Mouse (Mus musculus) heart, embryonic 16.5 days (tissue): ENCODE data around the gene Cir1. TPM values are rescaled to one million over a fixed set of nuclear protein-coding genes. Genes with fewer than 3 reads are reported as not detected.

Source experiments
- ATAC-seq: fragments of 200-750 bp; cut with Nextera tagmentation; replicated peaks from 2 replicates; pipeline ENCODE4 v1.8.0; 2017; ENCODE audit warnings: moderate number of reproducible peaks; ENCODE audit not compliant: insufficient read depth, low FRiP score; ENCODE audit errors: extremely low read depth
- H3K27ac ChIP-seq: fragments of 300-500 bp; sonication (generic); 2 replicates; pipeline ENCODE4 v1.5.1; 2014; ENCODE audit warnings: mild to moderate bottlenecking, low read length, control low read depth, moderate library complexity
- H3K27me3 ChIP-seq: fragments of 300-500 bp; sonication (generic); 2 replicates; pipeline ENCODE4 v1.6.1; 2014; ENCODE audit warnings: low read length, mixed read lengths; ENCODE audit not compliant: control insufficient read depth, insufficient read depth
- H3K36me3 ChIP-seq: fragments of 300-500 bp; sonication (generic); 2 replicates; pipeline ENCODE4 v1.6.1; 2014; ENCODE audit not compliant: control insufficient read depth, insufficient read depth
- H3K4me1 ChIP-seq: fragments of 300-500 bp; sonication (generic); 2 replicates; pipeline ENCODE4 v1.6.1; 2014; ENCODE audit warnings: low read length, mixed read lengths; ENCODE audit not compliant: control insufficient read depth, insufficient read depth
- H3K4me2 ChIP-seq: fragments of 300-500 bp; sonication (generic); 2 replicates; pipeline ENCODE4 v1.6.1; 2014; ENCODE audit warnings: low read depth, mild to moderate bottlenecking, control low read depth, low read length
- H3K4me3 ChIP-seq: fragments of 300-500 bp; sonication (generic); 2 replicates; pipeline ENCODE4 v1.5.1; 2014; ENCODE audit warnings: mild to moderate bottlenecking, control low read depth, low read length
- H3K9ac ChIP-seq: fragments of 300-500 bp; sonication (generic); 2 replicates; pipeline ENCODE4 v1.6.1; 2014; ENCODE audit warnings: low read length, control low read depth
- H3K9me3 ChIP-seq: fragments of 300-500 bp; sonication (generic); replicated peaks from 2 replicates; pipeline ENCODE4 v1.6.1; 2016; ENCODE audit warnings: low read length; ENCODE audit not compliant: control insufficient read depth
- WGBS: fragments of 180-500 bp; shearing (Covaris S2); extraction: QIAGEN DNeasy Blood & Tissue Kit; methylation state at CpG from one replicate; pipeline ENCODE4 v1.1.7; 2014; 5-methylcytosine and 5-hydroxymethylcytosine counted together
- polyA plus RNA-seq: library from polyadenylated mRNA; unstranded; fragments of >200 nt; fragmentation: Nextera tagmentation; extraction: Ambion mirVana; gene quantifications from 2 replicates; pipeline ENCODE4 v1.2.1, GENCODE M21; 2015

Gene Cir1
- polyA plus RNA-seq, 1 experiment from 2014 or later, result 13.3 TPM

DNA sequence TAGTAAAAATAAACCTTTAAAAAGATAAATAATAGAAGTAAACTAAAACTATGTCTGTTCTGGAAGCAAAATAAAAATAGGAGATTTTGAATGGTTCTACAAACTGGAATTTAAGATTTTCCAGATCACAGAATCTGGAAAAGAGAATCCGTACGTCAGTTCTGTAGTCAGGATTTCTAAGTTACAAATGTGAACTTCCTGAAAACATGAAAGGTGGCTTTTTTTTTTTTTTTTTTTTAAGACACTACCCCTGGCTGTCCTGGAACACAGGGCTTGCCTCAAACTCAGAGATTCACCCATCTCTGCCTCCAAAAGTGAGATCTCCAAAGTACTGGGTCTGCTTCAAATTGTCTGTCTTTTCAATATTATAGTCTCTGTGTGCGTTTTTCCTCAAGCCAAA lies 1.8 kb upstream of the Cir1 start:
- H3K27ac ChIP-seq, result no peak overlapping the region
- no peaks in the 10 kb centered on the region for H3K9me3 ChIP-seq
- peaks cover 12% of the 10 kb centered on the region for H3K4me1 ChIP-seq
- H3K36me3 ChIP-seq, result peaks cover 7% of the 10 kb centered on the region; the same call in 1 of the 2 replicates
- 91% methylated on average over 3 of the region's 3 CpGs for WGBS
- H3K4me2 ChIP-seq, result no peak overlapping the region
- no peaks in the 10 kb centered on the region for H3K27me3 ChIP-seq
- no peak for ATAC-seq
- H3K4me3 ChIP-seq, result no peak overlapping the region
- H3K9ac ChIP-seq, result no peak overlapping the region

GRCm38 (mm10) chr2:73313117-73313501 lies 608 bp upstream of the Cir1 start:
- peaks cover 15% of the 10 kb centered on the region for H3K36me3 ChIP-seq
- peak; percentile 64 for ATAC-seq
- peak overlapping the region; percentile 94 for H3K27ac ChIP-seq
- peak overlapping the region; percentile 72 for H3K4me2 ChIP-seq
- peak overlapping the region; percentile 85 for H3K9ac ChIP-seq
- peaks cover 12% of the 10 kb centered on the region for H3K4me1 ChIP-seq
- WGBS, result 16% methylated on average over 14 of the region's 14 CpGs
- H3K9me3 ChIP-seq, result no peaks in the 10 kb centered on the region
- peak overlapping the region; percentile 96 for H3K4me3 ChIP-seq
- no peaks in the 10 kb centered on the region for H3K27me3 ChIP-seq

GRCm38 (mm10) chr2:73306006-73306405 lies 6.5 kb downstream of the Cir1 start:
- ATAC-seq, result no peak
- Histone ChIP-seq H3K4me1 (peaks cover 1% of the 10 kb centered on the region; the same call in 1 of the 2 replicates), H3K4me2 (no peak overlapping the region), H3K4me3 (no peak overlapping the region), H3K36me3 (peaks cover 49% of the 10 kb centered on the region), H3K9me3 (no peaks in the 10 kb centered on the region), H3K27ac (no peak overlapping the region), H3K27me3 (no peaks in the 10 kb centered on the region), H3K9ac (no peak overlapping the region)
- 89% methylated on average over 7 of the region's 7 CpGs for WGBS

DNA sequence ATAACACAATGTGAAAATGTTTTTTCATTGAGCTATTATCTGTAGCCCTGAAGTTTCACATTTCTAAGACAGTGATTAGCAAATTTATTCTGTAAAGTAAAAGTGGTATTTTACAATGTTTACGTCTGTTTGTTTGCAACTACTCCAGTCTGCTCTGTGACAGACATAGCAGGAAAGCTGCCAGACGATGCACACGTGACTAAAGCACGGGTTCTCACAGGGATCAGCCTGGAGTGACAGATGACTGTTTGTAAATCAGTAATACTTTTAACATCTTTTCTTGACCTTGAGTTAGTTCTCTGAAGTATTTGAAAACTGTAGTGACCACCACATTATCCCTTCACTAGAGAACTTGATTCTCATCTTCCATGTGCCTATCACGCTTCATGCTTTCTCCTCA lies 8.0 kb downstream of the Cir1 start:
- peaks cover 47% of the 10 kb centered on the region for H3K36me3 ChIP-seq

GRCm38 (mm10) chr2:73302722-73303121 lies 9.8 kb downstream of the Cir1 start:
- Histone ChIP-seq H3K4me2 (no peak overlapping the region), H3K4me3 (no peak overlapping the region), H3K27ac (no peak overlapping the region), H3K9ac (no peak overlapping the region), H3K9me3 (no peaks in the 10 kb centered on the region), H3K36me3 (peaks cover 36% of the 10 kb centered on the region), H3K4me1 (no peaks in the 10 kb centered on the region), H3K27me3 (no peaks in the 10 kb centered on the region)
- WGBS, result 91% methylated on average over 9 of the region's 9 CpGs
- no peak for ATAC-seq

More for the DNA sequence above, 8.0 kb downstream of the Cir1 start:
- WGBS, result 87% methylated on average over 5 of the region's 5 CpGs
- no peak overlapping the region for H3K27ac ChIP-seq
- no peak overlapping the region for H3K4me3 ChIP-seq
- H3K4me2 ChIP-seq, result no peak overlapping the region
- H3K4me1 ChIP-seq, result no peaks in the 10 kb centered on the region
- H3K27me3 ChIP-seq, result no peaks in the 10 kb centered on the region
- no peaks in the 10 kb centered on the region for H3K9me3 ChIP-seq
- H3K9ac ChIP-seq, result no peak overlapping the region
- no peak for ATAC-seq

- ATAC-seq, result no peak
- H3K4me1 ChIP-seq, result no peaks in the 10 kb centered on the region
- H3K27me3 ChIP-seq, result no peaks in the 10 kb centered on the region
- peaks cover 30% of the 10 kb centered on the region for H3K36me3 ChIP-seq
- H3K9me3 ChIP-seq, result no peaks in the 10 kb centered on the region
- no peak overlapping the region for H3K27ac ChIP-seq
- no peak overlapping the region for H3K9ac ChIP-seq
- WGBS, result 56% methylated on average over 1 of the region's 1 CpGs
- no peak overlapping the region for H3K4me3 ChIP-seq
- no peak overlapping the region for H3K4me2 ChIP-seq
These were observed 10.5 kb downstream of the Cir1 start for GRCm38 (mm10) chr2:73301979-73302378.

DNA sequence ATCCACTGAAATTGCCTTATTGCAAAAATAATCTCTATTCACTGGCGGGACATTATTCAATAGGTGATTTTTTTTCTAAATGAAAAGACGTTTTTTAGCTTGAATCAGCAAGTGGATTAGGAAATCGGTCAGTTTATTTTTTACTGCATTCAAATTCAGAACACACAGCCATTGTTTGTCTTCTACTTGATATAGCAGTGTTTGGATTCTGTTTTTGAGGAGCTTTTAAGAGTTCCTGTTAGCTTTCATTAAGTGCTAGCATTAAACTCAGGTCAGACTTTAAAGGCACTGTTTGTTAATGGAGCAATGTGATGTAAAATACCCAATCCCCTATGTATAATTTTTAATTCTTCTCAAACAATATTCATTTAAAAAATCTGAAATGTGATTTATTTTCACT lies 13.7 kb downstream of the Cir1 start:
- no peak overlapping the region for H3K27ac ChIP-seq
- peaks cover 20% of the 10 kb centered on the region for H3K36me3 ChIP-seq
- H3K9me3 ChIP-seq, result no peaks in the 10 kb centered on the region
- H3K4me3 ChIP-seq, result no peak overlapping the region
- no peak overlapping the region for H3K4me2 ChIP-seq
- H3K4me1 ChIP-seq, result no peaks in the 10 kb centered on the region
- H3K27me3 ChIP-seq, result no peaks in the 10 kb centered on the region
- no peak overlapping the region for H3K9ac ChIP-seq
- ATAC-seq, result no peak
- WGBS, result 91% methylated on average over 3 of the region's 3 CpGs

- no peak overlapping the region for H3K4me3 ChIP-seq
- no peak for ATAC-seq
- H3K27ac ChIP-seq, result no peak overlapping the region
- H3K27me3 ChIP-seq, result no peaks in the 10 kb centered on the region
- no peak overlapping the region for H3K4me2 ChIP-seq
- no peak overlapping the region for H3K9ac ChIP-seq
- H3K4me1 ChIP-seq, result no peaks in the 10 kb centered on the region
- WGBS, result 80% methylated on average over 7 of the region's 7 CpGs
- no peaks in the 10 kb centered on the region for H3K9me3 ChIP-seq
- H3K36me3 ChIP-seq, result peaks cover 18% of the 10 kb centered on the region
These were observed 14.3 kb downstream of the Cir1 start for GRCm38 (mm10) chr2:73298154-73298553.

- Histone ChIP-seq H3K9me3 (no peaks in the 10 kb centered on the region), H3K27me3 (no peaks in the 10 kb centered on the region), H3K4me2 (no peak overlapping the region), H3K9ac (no peak overlapping the region), H3K4me3 (no peak overlapping the region), H3K27ac (no peak overlapping the region), H3K4me1 (no peaks in the 10 kb centered on the region), H3K36me3 (peaks cover 4% of the 10 kb centered on the region; the same call in 1 of the 2 replicates)
- WGBS, result 62% methylated on average over 7 of the region's 7 CpGs
- no peak for ATAC-seq
These were observed 17.5 kb downstream of the Cir1 start for GRCm38 (mm10) chr2:73295023-73295422.
